Mouse (Mus musculus) ES-E14 (cell line): Measurements from ENCODE around the gene Fam219b.

ENCODE experiments used
- CHD2 ChIP-seq: IDR thresholded peaks from 2 replicates; pipeline ENCODE4 v1.6.1; 2014; ENCODE audit warnings: mild to moderate bottlenecking, low read depth, low read length, inconsistent platforms
- HCFC1 ChIP-seq: IDR thresholded peaks from 2 replicates; pipeline ENCODE4 v1.6.1; 2012; ENCODE audit warnings: low read length, inconsistent platforms, borderline replicate concordance; ENCODE audit not compliant: insufficient read depth

- TF ChIP-seq CHD2 (no peak), HCFC1 (no peak)
These were observed 15.0 kb upstream of the Fam219b start for GRCm38 (mm10) chr9:57522114-57522860.
